ENCODE assay signal across 9 mouse cellular contexts in genomic region chr19:58456491-58457061, GRCm38 (mm10). TPM values are rescaled to one million over a fixed set of nuclear protein-coding genes. Genes with fewer than 3 reads are reported as not detected.
DNase-seq lines count a peak whose midpoint lies in the region; ATAC-seq lines count a peak whose summit lies in the region.
"Had no signal": no experiment of that assay in that cellular context is flagged by ENCODE, and none has a peak within 500 bp of the region (broad histone marks: within the 10 kb centered on the region; RNA-seq: fewer than 3 reads in every experiment).

No protein-coding gene starts in this region.

- peak overlapping the region; percentile 77 for H3K9ac ChIP-seq in hindbrain, embryonic 11.5 days (ENCODE audit: low read depth, low read length)
- 0 out of 2 replicates have a peak overlapping the region, but pooled peaks have one; percentile 64 for H3K9ac ChIP-seq in midbrain, embryonic 12.5 days (replicated peaks)

- H3K4me2 ChIP-seq in hindbrain, embryonic 11.5 days (replicated peaks; ENCODE audit: low read depth, low read length) = peak overlapping the region; percentile 94
- peak overlapping the region; percentile 95 for H3K4me2 ChIP-seq in midbrain, embryonic 12.5 days (replicated peaks)

- peaks cover 6% of the 10 kb centered on the region; the same call in 1 of the 2 replicates for H3K27me3 ChIP-seq in hindbrain, embryonic 11.5 days (ENCODE audit: control insufficient read depth, insufficient read depth, low read length)
- H3K27me3 ChIP-seq in midbrain, embryonic 12.5 days = peaks cover 46% of the 10 kb centered on the region

- peak; percentile 55 for ATAC-seq in hindbrain, embryonic 11.5 days (ENCODE audit: low FRiP score)
- ATAC-seq in midbrain, embryonic 12.5 days (ENCODE audit: low FRiP score, low read depth) = peak; percentile 53; the same call in 1 of the 2 replicates

- WGBS in hindbrain, embryonic 11.5 days = 6% methylated on average over 16 of the region's 16 CpGs
- WGBS in midbrain, embryonic 12.5 days = 6% methylated on average over 16 of the region's 16 CpGs

- peak overlapping the region; percentile 59; the same call in 1 of the 2 replicates for H3K4me3 ChIP-seq in hindbrain, embryonic 11.5 days (ENCODE audit: low read depth, low read length)
- peak overlapping the region; percentile 56 for H3K4me3 ChIP-seq in midbrain, embryonic 12.5 days

- peak; percentile 51 to 56 for DNase-seq in cerebellum, postnatal 10 days
- no peak for DNase-seq in cerebellum, postnatal 25 days
- DNase-seq in ES-CJ7 (ENCODE audit: low read depth, low spot score) = peak; percentile 23
- DNase-seq in hindbrain, embryonic 11.5 days (ENCODE audit: low spot score) = peak; percentile 71
- DNase-seq in layer of hippocampus, postnatal 25 days (ENCODE audit: extremely low spot score in 1 of 2, low spot score in 1 of 2) = no peak
- DNase-seq in testis, postnatal 10 days (ENCODE audit: low spot score) = no peak
- DNase-seq in right cerebral cortex, postnatal 10 days (ENCODE audit: low spot score in 2 of 2) = no peak

- H3K4me1 ChIP-seq in hindbrain, embryonic 11.5 days (replicated peaks; ENCODE audit: control insufficient read depth, insufficient read depth, low read length) = peaks cover 11% of the 10 kb centered on the region
- peaks cover 58% of the 10 kb centered on the region for H3K4me1 ChIP-seq in midbrain, embryonic 12.5 days

- H3K36me3 ChIP-seq in hindbrain, embryonic 11.5 days (ENCODE audit: control insufficient read depth, insufficient read depth, low read length) = no peaks in the 10 kb centered on the region
- no peaks in the 10 kb centered on the region for H3K36me3 ChIP-seq in midbrain, embryonic 12.5 days

- H3K27ac ChIP-seq in hindbrain, embryonic 11.5 days (ENCODE audit: low read depth, low read length) = peak overlapping the region; percentile 86
- H3K27ac ChIP-seq in midbrain, embryonic 12.5 days (replicated peaks) = peak overlapping the region; percentile 73

- no peaks in the 10 kb centered on the region for H3K9me3 ChIP-seq in hindbrain, embryonic 11.5 days (ENCODE audit: control insufficient read depth, low read length)
- no peaks in the 10 kb centered on the region for H3K9me3 ChIP-seq in midbrain, embryonic 12.5 days

RNA-seq across cellular contexts. Expression of gene Gfra1, which starts 0.9 kb away (rescaled TPM):
- polyA plus RNA-seq in hindbrain, embryonic 11.5 days (2014; fragmentation: Nextera tagmentation; extraction: Ambion mirVana) = 30.6 and 42.2 TPM in 2 replicates
- polyA plus RNA-seq in midbrain, embryonic 12.5 days (2016; fragmentation: Nextera tagmentation; extraction: Ambion mirVana) = 36.8 and 39.6 TPM in 2 replicates
- 10 to 100 TPM; 57.4 to 68.1 TPM for total RNA-seq in layer of hippocampus, postnatal 25 days (2021)

RNA-seq across cellular contexts. Expression of gene Ccdc172, which starts 55.2 kb away (rescaled TPM):
- not detected in 2 replicates for polyA plus RNA-seq in hindbrain, embryonic 11.5 days (2014; fragmentation: Nextera tagmentation; extraction: Ambion mirVana)
- polyA plus RNA-seq in midbrain, embryonic 12.5 days (2016; fragmentation: Nextera tagmentation; extraction: Ambion mirVana) = not detected in 2 replicates
- total RNA-seq in layer of hippocampus, postnatal 25 days (2021) = under 1 TPM in 1 of 2 experiments, not detected in 1; 0.27 TPM
- total RNA-seq: common myeloid progenitor, adult 5-6 weeks had no signal

Comparison
In these comparisons a context has a peak if more than half of its experiments do, and no peak if none do; other contexts are left out.
1. DNase-seq: peak in cerebellum, postnatal 10 days (2 of 2), ES-CJ7 (single experiment) and hindbrain, embryonic 11.5 days (single experiment); none in cerebellum, postnatal 25 days (0 of 2), layer of hippocampus, postnatal 25 days (0 of 2), testis, postnatal 10 days (single experiment) and right cerebral cortex, postnatal 10 days (0 of 2).